Mouse (Mus musculus): ENCODE measurements at regions not wholly inside any gene's neighbourhood (a gene's known extent, or its start where the extent isn't known, plus 50 kb on each side); places are given as distances from the start of the nearest gene placed in this dataset.

- no peak for DNase-seq (ENCODE audit: low read depth, low spot score)
These were observed 54.0 kb upstream of the Satb2 start for GRCm38 (mm10) chr1:57032407-57032806.

- no peak for DNase-seq (ENCODE audit: low read depth, low spot score)
These were observed 54.8 kb upstream of the Satb2 start for GRCm38 (mm10) chr1:57033244-57033643.

GRCm38 (mm10) chr1:57034411-57034810 lies 56.0 kb upstream of the Satb2 start:
- no peak for DNase-seq (ENCODE audit: low read depth, low spot score)

GRCm38 (mm10) chr1:57036382-57036781 lies 57.9 kb upstream of the Satb2 start:
- no peak for DNase-seq (ENCODE audit: low read depth, low spot score)

GRCm38 (mm10) chr1:57040201-57040600 lies 61.8 kb upstream of the Satb2 start:
- DNase-seq (ENCODE audit: low read depth, low spot score): no peak

GRCm38 (mm10) chr1:57041578-57041977 lies 63.1 kb upstream of the Satb2 start:
- no peak for DNase-seq (ENCODE audit: low read depth, low spot score)

- no peak for DNase-seq (ENCODE audit: low read depth, low spot score)
These were observed 75.4 kb upstream of the Satb2 start for GRCm38 (mm10) chr1:57053836-57054235.

- DNase-seq (ENCODE audit: low read depth, low spot score): no peak
These were observed 77.5 kb upstream of the Satb2 start for GRCm38 (mm10) chr1:57055976-57056375.

- no peak for DNase-seq (ENCODE audit: low read depth, low spot score)
These were observed 80.8 kb upstream of the Satb2 start for GRCm38 (mm10) chr1:57059216-57059615.

- DNase-seq (ENCODE audit: low read depth, low spot score): no peak
These were observed 96.8 kb upstream of the Satb2 start for GRCm38 (mm10) chr1:57075221-57075620.

- DNase-seq (ENCODE audit: low read depth, low spot score): no peak
These were observed 98.2 kb upstream of the Satb2 start for GRCm38 (mm10) chr1:57076696-57077095.

GRCm38 (mm10) chr1:57080306-57080705 lies 101.9 kb upstream of the Satb2 start:
- DNase-seq (ENCODE audit: low read depth, low spot score): no peak

- DNase-seq (ENCODE audit: low read depth, low spot score): no peak
These were observed 104.7 kb upstream of the Satb2 start for GRCm38 (mm10) chr1:57083134-57083533.

GRCm38 (mm10) chr1:57083540-57084083 lies 105.2 kb upstream of the Satb2 start:
- no peak for DNase-seq (ENCODE audit: low read depth, low spot score)

GRCm38 (mm10) chr1:57095361-57096247 lies 117.2 kb upstream of the Satb2 start:
- no peak for DNase-seq (ENCODE audit: low read depth, low spot score)

GRCm38 (mm10) chr1:57096248-57096600 lies 117.8 kb upstream of the Satb2 start:
- no peak for DNase-seq (ENCODE audit: low read depth, low spot score)

- DNase-seq (ENCODE audit: low read depth, low spot score): no peak
These were observed 118.3 kb upstream of the Satb2 start for GRCm38 (mm10) chr1:57096740-57097139.

GRCm38 (mm10) chr1:57100614-57101013 lies 122.2 kb upstream of the Satb2 start:
- DNase-seq (ENCODE audit: low read depth, low spot score): no peak

GRCm38 (mm10) chr1:57107308-57107707 lies 128.9 kb upstream of the Satb2 start:
- no peak for DNase-seq (ENCODE audit: low read depth, low spot score)

- no peak for DNase-seq (ENCODE audit: low read depth, low spot score)
These were observed 142.2 kb upstream of the Satb2 start for GRCm38 (mm10) chr1:57120678-57121077.

GRCm38 (mm10) chr1:57144181-57144580 lies 165.7 kb upstream of the Satb2 start:
- DNase-seq (ENCODE audit: low read depth, low spot score): no peak

GRCm38 (mm10) chr1:57155869-57156268 lies 177.4 kb upstream of the Satb2 start:
- DNase-seq (ENCODE audit: low read depth, low spot score): no peak

- DNase-seq (ENCODE audit: low read depth, low spot score): no peak
These were observed 186.0 kb upstream of the Satb2 start for GRCm38 (mm10) chr1:57164443-57164842.
